Mouse (Mus musculus): ENCODE results near the gene Spx. TPM values are rescaled to one million over a fixed set of nuclear protein-coding genes. Genes with fewer than 3 reads are reported as not detected.

The Spx gene
- polyA plus RNA-seq, 1 experiment from 2014 or later: not detected

DNA sequence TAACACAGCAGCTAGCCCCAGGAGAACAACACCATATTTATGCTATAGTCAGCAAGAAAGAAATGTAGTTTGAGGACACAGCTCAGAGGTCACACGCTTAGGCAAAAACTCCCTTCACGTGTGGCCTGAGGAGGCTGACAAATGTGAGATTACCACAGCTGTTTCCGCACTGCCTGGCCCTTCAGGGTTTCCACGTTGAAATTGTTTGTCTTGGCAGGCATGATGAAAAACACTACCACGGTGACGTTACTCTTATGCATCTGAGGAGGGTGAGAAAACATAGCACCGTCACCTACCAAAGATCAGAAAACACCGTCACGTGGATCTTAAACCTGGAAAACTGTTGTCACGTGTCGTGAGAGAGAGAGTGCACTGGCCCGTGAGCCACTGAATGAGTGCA is 38.1 kb downstream of the Spx start:
- Histone ChIP-seq H3K27ac (replicated peaks in 1 of 2; ENCODE audit: control insufficient read depth in 1 of 2, insufficient read depth in 1 of 2, low read depth in 2 of 2, low read length in 2 of 2) (no peak overlapping the region), H3K9me3 (ENCODE audit: control insufficient read depth, low read length) (no peaks in the 10 kb centered on the region), H3K36me3 (ENCODE audit: control insufficient read depth, insufficient read depth, low read length) (no peaks in the 10 kb centered on the region), H3K4me2 (ENCODE audit: low read length) (no peak overlapping the region), H3K4me3 (ENCODE audit: control insufficient read depth in 1 of 2, insufficient read depth in 1 of 2, low read depth in 1 of 2, low read length in 2 of 2) (no peak overlapping the region), H3K4me1 (ENCODE audit: control insufficient read depth in 2 of 2, insufficient read depth in 2 of 2, low read length in 2 of 2) (no peaks in the 10 kb centered on the region), H3K27me3 (ENCODE audit: control insufficient read depth, insufficient read depth, low read length) (no peaks in the 10 kb centered on the region), H3K9ac (ENCODE audit: low read length) (no peak overlapping the region)
- WGBS: 54% methylated on average over 12 of the region's 12 CpGs
- ATAC-seq (ENCODE audit: insufficient number of reproducible peaks, insufficient read depth, low FRiP score, low read depth): no peak

DNA sequence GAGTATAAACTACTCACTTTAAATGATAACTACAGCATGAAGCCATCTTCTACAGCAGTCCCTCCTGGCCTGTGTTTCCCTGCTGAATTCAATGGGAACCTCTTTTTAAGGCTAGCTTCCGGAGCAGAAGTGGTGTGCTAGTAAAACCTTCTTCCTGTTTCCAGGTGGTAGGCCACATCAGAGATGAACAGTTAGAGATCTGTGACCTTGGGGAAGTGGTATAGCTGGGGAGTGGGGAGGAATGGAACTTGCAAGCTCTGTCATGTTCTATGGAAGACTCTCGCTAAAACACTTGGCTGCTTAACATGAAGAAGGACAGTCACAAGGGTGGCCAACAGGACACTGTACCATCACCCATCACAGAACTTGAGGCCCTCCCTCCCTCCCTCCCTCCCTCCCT is 40.1 kb downstream of the Spx start:
- no peaks in the 10 kb centered on the region for H3K27me3 ChIP-seq (ENCODE audit: control insufficient read depth, insufficient read depth, low read length)
- WGBS: 62% methylated on average over 2 of the region's 2 CpGs
- H3K9ac ChIP-seq (ENCODE audit: low read length): no peak overlapping the region
- H3K4me3 ChIP-seq (ENCODE audit: control insufficient read depth in 1 of 2, insufficient read depth in 1 of 2, low read depth in 1 of 2, low read length in 2 of 2): no peak overlapping the region
- no peaks in the 10 kb centered on the region for H3K9me3 ChIP-seq (ENCODE audit: control insufficient read depth, low read length)
- H3K4me2 ChIP-seq (ENCODE audit: low read length): no peak overlapping the region
- H3K36me3 ChIP-seq (ENCODE audit: control insufficient read depth, insufficient read depth, low read length): no peaks in the 10 kb centered on the region
- H3K27ac ChIP-seq (replicated peaks in 1 of 2; ENCODE audit: control insufficient read depth in 1 of 2, insufficient read depth in 1 of 2, low read depth in 2 of 2, low read length in 2 of 2): no peak overlapping the region
- ATAC-seq (ENCODE audit: insufficient number of reproducible peaks, insufficient read depth, low FRiP score, low read depth): no peak
- H3K4me1 ChIP-seq (ENCODE audit: control insufficient read depth in 2 of 2, insufficient read depth in 2 of 2, low read length in 2 of 2): no peaks in the 10 kb centered on the region

GRCm38 (mm10) chr6:142455314-142455996 is 42.2 kb downstream of the Spx start:
- ATAC-seq (ENCODE audit: insufficient number of reproducible peaks, insufficient read depth, low FRiP score, low read depth): no peak

GRCm38 (mm10) chr6:142458010-142458409 is 44.8 kb downstream of the Spx start:
- Histone ChIP-seq H3K4me1 (ENCODE audit: control insufficient read depth in 2 of 2, insufficient read depth in 2 of 2, low read length in 2 of 2) (no peaks in the 10 kb centered on the region), H3K36me3 (ENCODE audit: control insufficient read depth, insufficient read depth, low read length) (no peaks in the 10 kb centered on the region), H3K27me3 (ENCODE audit: control insufficient read depth, insufficient read depth, low read length) (no peaks in the 10 kb centered on the region), H3K9me3 (ENCODE audit: control insufficient read depth, low read length) (no peaks in the 10 kb centered on the region), H3K27ac (replicated peaks in 1 of 2; ENCODE audit: control insufficient read depth in 1 of 2, insufficient read depth in 1 of 2, low read depth in 2 of 2, low read length in 2 of 2) (no peak overlapping the region), H3K4me2 (ENCODE audit: low read length) (no peak overlapping the region), H3K4me3 (ENCODE audit: control insufficient read depth in 1 of 2, insufficient read depth in 1 of 2, low read depth in 1 of 2, low read length in 2 of 2) (no peak overlapping the region), H3K9ac (ENCODE audit: low read length) (no peak overlapping the region)
- 66% methylated on average over 7 of the region's 7 CpGs for WGBS
- no peak for ATAC-seq (ENCODE audit: insufficient number of reproducible peaks, insufficient read depth, low FRiP score, low read depth)

More at GRCm38 (mm10) chr6:142455314-142455996, 42.2 kb downstream of the Spx start:
- Histone ChIP-seq H3K9ac (ENCODE audit: low read length) (no peak overlapping the region), H3K36me3 (ENCODE audit: control insufficient read depth, insufficient read depth, low read length) (no peaks in the 10 kb centered on the region), H3K4me2 (ENCODE audit: low read length) (no peak overlapping the region), H3K4me1 (ENCODE audit: control insufficient read depth in 2 of 2, insufficient read depth in 2 of 2, low read length in 2 of 2) (no peaks in the 10 kb centered on the region), H3K4me3 (ENCODE audit: control insufficient read depth in 1 of 2, insufficient read depth in 1 of 2, low read depth in 1 of 2, low read length in 2 of 2) (no peak overlapping the region), H3K27ac (replicated peaks in 1 of 2; ENCODE audit: control insufficient read depth in 1 of 2, insufficient read depth in 1 of 2, low read depth in 2 of 2, low read length in 2 of 2) (no peak overlapping the region), H3K27me3 (ENCODE audit: control insufficient read depth, insufficient read depth, low read length) (no peaks in the 10 kb centered on the region), H3K9me3 (ENCODE audit: control insufficient read depth, low read length) (no peaks in the 10 kb centered on the region)
- WGBS: 51% methylated on average over 7 of the region's 7 CpGs

GRCm38 (mm10) chr6:142459017-142459678 is 45.9 kb downstream of the Spx start:
- Histone ChIP-seq H3K9me3 (ENCODE audit: control insufficient read depth, low read length) (no peaks in the 10 kb centered on the region), H3K36me3 (ENCODE audit: control insufficient read depth, insufficient read depth, low read length) (no peaks in the 10 kb centered on the region), H3K27me3 (ENCODE audit: control insufficient read depth, insufficient read depth, low read length) (no peaks in the 10 kb centered on the region), H3K9ac (ENCODE audit: low read length) (no peak overlapping the region), H3K4me2 (ENCODE audit: low read length) (no peak overlapping the region), H3K27ac (replicated peaks in 1 of 2; ENCODE audit: control insufficient read depth in 1 of 2, insufficient read depth in 1 of 2, low read depth in 2 of 2, low read length in 2 of 2) (no peak overlapping the region), H3K4me3 (ENCODE audit: control insufficient read depth in 1 of 2, insufficient read depth in 1 of 2, low read depth in 1 of 2, low read length in 2 of 2) (no peak overlapping the region), H3K4me1 (ENCODE audit: control insufficient read depth in 2 of 2, insufficient read depth in 2 of 2, low read length in 2 of 2) (no peaks in the 10 kb centered on the region)
- no peak for ATAC-seq (ENCODE audit: insufficient number of reproducible peaks, insufficient read depth, low FRiP score, low read depth)
- 74% methylated on average over 14 of the region's 14 CpGs for WGBS

DNA sequence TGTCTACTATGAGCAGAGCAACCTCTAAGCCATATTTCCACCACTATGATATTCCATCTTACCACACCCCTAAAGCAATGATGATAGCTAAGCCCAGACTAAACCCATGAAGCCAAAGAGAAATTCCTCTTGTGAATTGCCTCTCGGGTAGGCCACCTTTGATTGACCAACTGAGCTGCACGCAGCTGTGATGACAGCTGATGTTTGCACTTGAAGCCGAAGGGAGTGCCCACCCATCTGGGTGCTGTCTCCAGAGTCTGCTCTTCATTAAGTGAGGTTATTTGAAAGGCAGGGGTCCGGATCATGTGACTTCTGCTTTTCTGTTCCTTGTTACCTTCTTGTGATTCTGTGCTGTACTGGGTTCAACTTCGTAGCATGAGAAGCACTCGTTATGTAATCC is 49.0 kb downstream of the Spx start:
- no peak for ATAC-seq (ENCODE audit: insufficient number of reproducible peaks, insufficient read depth, low FRiP score, low read depth)
- WGBS: 65% methylated on average over 6 of the region's 6 CpGs
- H3K27me3 ChIP-seq (ENCODE audit: control insufficient read depth, insufficient read depth, low read length): no peaks in the 10 kb centered on the region
- H3K9me3 ChIP-seq (ENCODE audit: control insufficient read depth, low read length): no peaks in the 10 kb centered on the region
- no peak overlapping the region for H3K27ac ChIP-seq (replicated peaks in 1 of 2; ENCODE audit: control insufficient read depth in 1 of 2, insufficient read depth in 1 of 2, low read depth in 2 of 2, low read length in 2 of 2)
- no peaks in the 10 kb centered on the region for H3K4me1 ChIP-seq (ENCODE audit: control insufficient read depth in 2 of 2, insufficient read depth in 2 of 2, low read length in 2 of 2)
- no peak overlapping the region for H3K4me2 ChIP-seq (ENCODE audit: low read length)
- H3K9ac ChIP-seq (ENCODE audit: low read length): no peak overlapping the region
- no peaks in the 10 kb centered on the region for H3K36me3 ChIP-seq (ENCODE audit: control insufficient read depth, insufficient read depth, low read length)
- no peak overlapping the region for H3K4me3 ChIP-seq (ENCODE audit: control insufficient read depth in 1 of 2, insufficient read depth in 1 of 2, low read depth in 1 of 2, low read length in 2 of 2)
